Mouse (Mus musculus) erythroid progenitor cell, adult 5-6 weeks (primary cell): ENCODE results near the gene Tubb3. TPM values are rescaled to one million over a fixed set of nuclear protein-coding genes. Genes with fewer than 3 reads are reported as not detected.
A peak's percentile ranks its signal among the peaks of the same experiment; 100 is the strongest.

Experiments used
- ATAC-seq: replicated peaks from 2 replicates; pipeline ENCODE4 v1.8.0; 2016; ENCODE audit warnings: moderate number of reproducible peaks, mild to moderate bottlenecking, moderate TSS enrichment, inconsistent platforms; ENCODE audit not compliant: poor library complexity, low FRiP score, severe bottlenecking
- total RNA-seq, 2 experiments: library from RNA; stranded (forward) in 1 of 2; stranded (reverse) in 1 of 2; fragments of 150-400 nt in 1 of 2; fragments of 186-747, 209-891 nt in 1 of 2; gene quantifications; 2 replicates each; pipeline versions ENCODE4 v1.2.3 to v1.2.4; 2015 to 2017; ENCODE audit warnings: low replicate concordance in 2 of 2

The Tubb3 gene
- total RNA-seq (2015; ENCODE audit: low replicate concordance) (not detected in 2 replicates), total RNA-seq (2017; ENCODE audit: low replicate concordance) (not detected in 2 replicates)

GRCm38 (mm10) chr8:123411246-123411645, at the start of gene Tubb3:
Gene Tubb3, plus strand, starts transcription at chr8:123411424.
- ATAC-seq = peak; percentile 64

- ATAC-seq = peak; percentile 82
Measured at GRCm38 (mm10) chr8:123373403-123374238, 37.6 kb upstream of the Tubb3 start, which contains the start of gene Tcf25. Gene Tcf25, plus strand, starts transcription at chr8:123373753.

GRCm38 (mm10) chr8:123374239-123374578, 37.0 kb upstream of the Tubb3 start:
- ATAC-seq = peak; percentile 88

GRCm38 (mm10) chr8:123375701-123376100, 35.5 kb upstream of the Tubb3 start:
- no peak for ATAC-seq

- ATAC-seq = no peak
Measured at GRCm38 (mm10) chr8:123376106-123376505, 35.1 kb upstream of the Tubb3 start.

- ATAC-seq = no peak
Measured at GRCm38 (mm10) chr8:123381711-123382110, 29.5 kb upstream of the Tubb3 start.

- ATAC-seq = no peak
Measured at GRCm38 (mm10) chr8:123382516-123382915, 28.7 kb upstream of the Tubb3 start.

- no peak for ATAC-seq
Measured at GRCm38 (mm10) chr8:123384883-123385540, 26.2 kb upstream of the Tubb3 start.

GRCm38 (mm10) chr8:123387041-123387440, 24.2 kb upstream of the Tubb3 start:
- no peak for ATAC-seq

GRCm38 (mm10) chr8:123387801-123388200, 23.4 kb upstream of the Tubb3 start:
- no peak for ATAC-seq

GRCm38 (mm10) chr8:123389026-123389425, 22.2 kb upstream of the Tubb3 start:
- no peak for ATAC-seq

- ATAC-seq = no peak
Measured at GRCm38 (mm10) chr8:123398308-123398707, 12.9 kb upstream of the Tubb3 start.

GRCm38 (mm10) chr8:123401936-123402335, 9.3 kb upstream of the Tubb3 start:
- ATAC-seq = no peak

- ATAC-seq = no peak
Measured at GRCm38 (mm10) chr8:123402730-123403326, 8.4 kb upstream of the Tubb3 start.

GRCm38 (mm10) chr8:123404521-123404920, 6.7 kb upstream of the Tubb3 start:
- no peak for ATAC-seq

GRCm38 (mm10) chr8:123406786-123407185, 4.4 kb upstream of the Tubb3 start, which contains the start of gene Mc1r:
Gene Mc1r, plus strand, starts transcription at chr8:123407107.
- ATAC-seq = peak; percentile 56; the same call in 1 of the 2 replicates

- no peak for ATAC-seq
Measured at GRCm38 (mm10) chr8:123407612-123408011, 3.6 kb upstream of the Tubb3 start.

GRCm38 (mm10) chr8:123408586-123409544, 2.4 kb upstream of the Tubb3 start:
- ATAC-seq = peak; percentile 76

GRCm38 (mm10) chr8:123410049-123410587, 1.1 kb upstream of the Tubb3 start:
- no peak for ATAC-seq
